Mouse (Mus musculus) heart, postnatal 10 days (tissue): ENCODE measurements around the gene Adgrl3. TPM values are rescaled to one million over a fixed set of nuclear protein-coding genes. Genes with fewer than 3 reads are reported as not detected.

ENCODE experiments used
- DNase-seq, 2 experiments: peaks; one replicate each; pipeline ENCODE4 v3.0.0; 2021
- intact Hi-C: fragments of 180-260 bp; cut with DNase I; formaldehyde crosslinking; loops from one replicate; pipeline ENCODE4 v1.15.1; 2025
- microRNA-seq, 2 experiments: library from miRNA; unstranded; fragments of <30 nt; microRNA quantifications; one replicate each; pipeline ENCODE4 v1.2.0; 2022
- total RNA-seq, 2 experiments: library from RNA; stranded (reverse); gene quantifications; 2 replicates each; pipeline ENCODE4 v1.2.3; 2021

Gene Adgrl3
- total RNA-seq, 2 experiments from 2014 or later = 8.8 to 9.1 TPM

DNA sequence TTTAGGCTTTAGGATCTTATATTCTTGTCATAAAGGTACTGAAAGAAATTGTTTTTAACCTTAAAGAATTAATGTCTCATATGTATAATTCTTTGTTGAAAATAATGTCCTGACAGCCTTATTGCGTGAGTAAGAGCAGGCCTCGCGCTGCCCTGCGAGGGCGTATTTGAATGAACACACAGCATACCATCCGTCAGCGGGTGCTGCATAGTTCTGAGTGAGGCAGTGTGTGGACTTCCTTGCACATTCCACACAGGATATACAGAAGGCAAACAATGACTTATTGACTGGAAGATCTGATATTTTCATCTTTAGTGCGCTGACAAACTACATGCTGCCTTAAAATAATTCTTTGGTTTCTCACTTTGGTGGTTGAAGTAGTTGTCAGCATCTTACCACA, 764.8 kb downstream of the Adgrl3 start:
- intact Hi-C loops = no loop called here
- no peak for DNase-seq

DNA sequence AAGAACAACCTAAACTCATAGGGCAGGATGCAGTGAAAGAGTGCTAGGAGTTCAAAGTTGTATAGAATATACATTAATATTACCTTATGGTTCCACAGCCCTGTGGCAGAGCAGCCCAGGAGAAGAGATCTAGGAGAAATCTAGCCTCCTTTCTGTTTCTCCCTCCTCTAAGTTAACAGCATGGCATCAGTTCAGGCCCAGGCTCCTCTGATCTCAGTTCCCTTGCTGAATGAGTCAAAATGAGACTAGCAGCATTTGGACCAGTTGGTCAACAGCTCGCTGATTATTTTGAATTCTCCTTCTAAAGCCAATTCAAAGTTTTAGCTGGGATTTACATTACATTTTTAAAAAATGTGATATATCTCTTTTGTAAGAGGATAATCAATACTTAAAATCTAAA, 770.8 kb downstream of the Adgrl3 start:
- no peak for DNase-seq

DNA sequence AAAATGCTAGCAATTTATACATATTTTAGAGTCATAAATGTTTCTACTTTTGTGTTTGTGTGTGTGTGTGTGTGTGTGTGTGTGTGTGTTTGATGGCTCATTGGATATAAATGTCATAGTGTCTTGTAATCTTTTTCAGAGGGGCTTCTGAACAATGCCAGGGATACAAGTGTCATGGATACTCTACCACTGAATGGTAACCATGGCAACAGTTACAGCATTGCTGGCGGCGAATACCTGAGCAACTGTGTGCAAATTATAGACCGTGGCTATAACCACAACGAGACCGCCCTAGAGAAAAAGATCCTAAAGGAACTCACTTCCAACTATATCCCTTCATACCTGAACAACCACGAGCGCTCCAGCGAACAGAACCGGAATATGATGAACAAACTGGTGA, 774.2 kb downstream of the Adgrl3 start:
- intact Hi-C loops = no loop called here

More for the DNA sequence above, 770.8 kb downstream of the Adgrl3 start:
- intact Hi-C loops = no loop called here

DNA sequence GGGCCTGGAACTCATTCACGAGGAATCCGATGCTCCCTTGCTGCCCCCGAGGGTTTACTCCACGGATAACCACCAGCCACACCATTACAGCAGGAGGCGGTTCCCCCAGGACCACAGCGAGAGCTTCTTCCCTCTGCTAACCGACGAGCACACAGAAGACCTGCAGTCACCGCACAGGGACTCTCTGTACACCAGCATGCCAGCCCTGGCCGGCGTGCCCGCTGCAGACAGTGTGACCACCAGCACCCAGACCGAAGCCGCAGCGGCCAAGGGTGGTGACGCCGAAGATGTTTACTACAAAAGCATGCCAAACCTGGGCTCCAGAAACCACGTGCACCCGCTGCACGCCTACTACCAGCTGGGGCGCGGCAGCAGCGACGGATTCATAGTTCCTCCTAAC, 774.7 kb downstream of the Adgrl3 start:
- no peak for DNase-seq
- intact Hi-C loops = no loop called here

More for the DNA sequence above, 774.2 kb downstream of the Adgrl3 start:
- DNase-seq = no peak

DNA sequence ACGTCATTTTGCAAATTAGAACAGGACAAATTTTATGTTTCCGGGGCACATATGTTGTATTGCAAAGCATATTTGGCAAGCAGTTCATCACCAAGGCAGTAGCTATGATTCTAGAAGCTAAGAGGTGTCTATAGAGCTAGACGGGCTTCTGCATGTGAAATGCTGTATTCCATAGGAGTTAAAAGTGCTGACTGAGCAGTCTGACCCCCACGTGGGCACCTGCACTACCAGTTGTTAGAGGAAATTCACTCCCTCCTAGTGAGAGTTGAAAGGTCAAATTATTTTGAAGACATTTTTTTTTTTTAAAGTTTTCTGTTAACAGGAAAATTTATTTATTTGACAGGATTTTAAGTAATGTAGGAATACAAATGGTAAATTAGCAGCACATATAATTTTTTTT, 776.2 kb downstream of the Adgrl3 start:
- no peak for DNase-seq
- intact Hi-C loops = no loop called here

DNA sequence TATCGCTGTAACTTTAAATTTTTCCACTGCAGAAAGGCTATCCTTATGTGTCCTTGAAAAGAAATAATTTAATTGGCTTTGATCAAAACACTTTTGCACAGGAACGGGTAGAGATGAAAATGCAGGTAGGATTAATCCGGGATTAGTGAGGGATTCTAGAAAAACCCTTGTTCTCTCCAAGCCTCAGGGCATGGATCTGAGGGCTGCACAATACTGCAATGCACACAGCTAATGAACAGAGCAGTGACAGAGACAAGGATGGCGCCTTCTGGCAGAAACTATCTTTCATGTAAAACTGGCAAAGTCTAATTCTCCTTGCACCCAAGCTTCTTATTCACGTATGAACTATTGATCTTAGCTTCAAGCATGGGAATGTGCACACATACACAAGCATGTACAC, 791.0 kb downstream of the Adgrl3 start:
- DNase-seq = no peak
- intact Hi-C loops = no loop called here

DNA sequence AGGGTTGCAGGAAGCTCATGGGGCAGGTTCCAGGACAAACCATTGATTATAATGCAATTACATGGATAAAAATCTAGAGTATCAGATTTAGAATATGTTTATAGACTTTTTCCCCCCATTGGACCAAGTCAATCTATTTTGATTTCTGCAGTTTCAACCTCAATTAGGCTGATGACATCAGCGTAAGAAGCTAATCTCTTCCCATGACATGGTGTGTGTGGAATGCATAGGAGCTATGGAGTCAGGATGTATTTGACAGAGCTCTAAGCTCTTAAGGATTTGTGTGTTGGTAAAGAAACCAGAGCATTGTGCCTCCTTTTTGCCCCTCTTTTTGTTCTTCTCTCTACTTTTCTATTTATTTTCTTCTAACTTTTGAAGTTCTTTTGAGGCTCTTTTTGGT, 812.1 kb downstream of the Adgrl3 start:
- intact Hi-C loops = no loop called here
- no peak for DNase-seq

DNA sequence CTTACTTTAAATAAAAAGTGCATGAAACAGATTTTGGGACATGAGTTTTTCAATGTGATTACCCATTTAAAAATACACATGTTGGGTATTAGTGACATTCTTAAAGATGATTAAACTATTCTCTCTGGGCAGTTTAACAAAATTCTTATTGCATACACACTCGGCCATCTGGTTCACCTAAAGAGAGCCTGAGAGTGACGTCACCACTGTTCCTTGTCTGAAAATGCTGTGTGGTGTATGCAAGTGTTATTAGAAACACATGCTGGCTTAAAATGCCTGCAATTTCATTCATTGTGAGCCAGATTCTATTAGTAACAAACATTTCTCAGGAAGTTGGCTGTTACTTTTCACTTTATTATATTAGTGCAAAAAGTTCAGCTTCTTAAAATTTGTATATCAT, 812.7 kb downstream of the Adgrl3 start:
- intact Hi-C loops = no loop called here
- DNase-seq = peak in 1 of 2 experiments; percentile 3

DNA sequence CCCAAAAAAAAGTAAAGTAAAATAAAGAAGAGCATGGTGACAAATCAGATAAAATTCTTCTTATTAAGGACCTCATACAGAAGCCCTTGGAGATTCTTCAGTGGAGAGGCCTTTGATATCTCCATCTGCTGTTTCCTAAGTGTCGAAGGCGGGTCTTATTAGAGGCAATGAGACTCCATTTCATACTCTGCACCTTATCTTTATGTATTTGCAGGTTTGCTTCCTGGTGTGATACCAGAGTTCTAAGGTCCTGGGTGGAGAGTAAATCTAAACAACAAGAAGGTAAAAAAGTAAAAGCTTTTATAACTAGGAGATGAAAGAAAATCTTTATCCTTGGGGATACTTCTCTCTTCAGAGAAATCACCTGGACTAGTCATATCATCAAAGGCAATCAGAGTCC, 817.9 kb downstream of the Adgrl3 start:
- intact Hi-C loops = no loop called here
- no peak for DNase-seq

DNA sequence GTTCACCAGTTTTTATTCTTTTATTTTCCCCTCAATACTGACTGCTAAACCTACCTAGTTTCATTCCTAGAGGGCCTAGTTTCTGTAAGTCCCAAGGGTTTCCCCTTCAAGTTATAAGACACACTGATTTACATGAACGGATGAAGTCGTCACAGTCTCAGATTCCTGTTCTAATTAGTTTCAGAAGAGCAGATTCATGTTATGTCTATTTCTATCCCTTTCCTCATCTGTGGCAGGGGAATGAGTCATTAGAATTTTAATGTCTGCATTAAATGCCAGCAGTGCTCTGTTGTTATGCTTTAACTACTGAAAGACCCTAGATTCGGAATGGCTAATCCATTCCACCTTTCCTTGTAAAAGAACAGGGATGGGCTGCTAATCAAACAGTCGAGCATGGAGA, 823.9 kb downstream of the Adgrl3 start:
- intact Hi-C loops = no loop called here
- no peak for DNase-seq

DNA sequence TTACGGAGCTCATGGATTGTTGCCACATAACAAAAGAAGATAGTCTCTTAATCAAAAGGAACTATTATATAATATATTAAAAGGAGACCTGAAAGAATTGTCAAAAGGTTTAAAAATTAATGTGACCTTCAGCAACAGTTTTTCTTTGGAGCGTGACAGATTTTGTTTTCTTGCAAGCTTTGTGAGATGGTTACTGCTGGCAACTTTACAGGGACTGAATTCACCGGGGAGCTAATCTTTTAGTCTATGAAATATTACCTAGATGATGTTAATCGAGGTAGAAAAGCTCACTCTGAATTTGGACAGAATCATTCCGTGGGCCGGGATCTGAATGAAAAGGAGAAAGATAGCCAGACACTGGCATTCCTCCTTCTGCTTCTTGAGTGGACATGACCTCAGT, 850.4 kb downstream of the Adgrl3 start:
- no peak for DNase-seq
- intact Hi-C loops = no loop called here

Small RNAs within 50 kb of the gene (microRNA-seq; reads per million reads assigned to microRNA genes)
- 0 reads per million in 2 experiments for gene Gm22048
